Mouse (Mus musculus): ENCODE measurements around the gene 4930432M17Rik.

GRCm38 (mm10) chr3:121706087-121706486, 35.5 kb downstream of the 4930432M17Rik start:
- no peak for TF ChIP-seq CTCF (IDR thresholded peaks at IDR 0.05; ENCODE audit: low read depth, low read length)
- no peak for TF ChIP-seq GATA1 (IDR thresholded peaks at IDR 0.05; ENCODE audit: borderline replicate concordance, low read length)
- TF ChIP-seq POLR2AphosphoS5 (IDR thresholded peaks at IDR 0.05; ENCODE audit: insufficient replicate concordance, low read depth, low read length) = no peak
- TF ChIP-seq TAL1 (conservative IDR thresholded peaks at IDR 0.05; ENCODE audit: low read depth, low read length) = no peak
- TF ChIP-seq GATA2 (IDR thresholded peaks at IDR 0.05; ENCODE audit: borderline replicate concordance, low read depth, low read length) = no peak

Data from G1E (cell line).